Mouse (Mus musculus): ENCODE measurements around the gene Trappc1.

Trappc1 gene

GRCm38 (mm10) chr11:69369990-69370816 is 46.4 kb downstream of the Trappc1 start:
- no peak for DNase-seq (ENCODE audit: low spot score)

GRCm38 (mm10) chr11:69370817-69371215 is 47.0 kb downstream of the Trappc1 start:
- DNase-seq (ENCODE audit: low spot score), result no peak

GRCm38 (mm10) chr11:69371601-69372000 is 47.8 kb downstream of the Trappc1 start:
- no peak for DNase-seq (ENCODE audit: low spot score)

GRCm38 (mm10) chr11:69372056-69372779 is 48.4 kb downstream of the Trappc1 start:
- no peak for DNase-seq (ENCODE audit: low spot score)

GRCm38 (mm10) chr11:69372780-69373170 is 49.0 kb downstream of the Trappc1 start:
- no peak for DNase-seq (ENCODE audit: low spot score)

GRCm38 (mm10) chr11:69373223-69373965 is 49.6 kb downstream of the Trappc1 start:
- DNase-seq (ENCODE audit: low spot score), result no peak
